Mouse (Mus musculus): ENCODE measurements at regions not wholly inside any gene's neighbourhood (a gene's known extent, or its start where the extent isn't known, plus 50 kb on each side); places are given as distances from the start of the nearest gene placed in this dataset.

- DNase-seq: no peak
Measured at GRCm38 (mm10) chr12:33715997-33716396, 212.2 kb upstream of the Ferd3l start.

GRCm38 (mm10) chr12:33717053-33717452 lies 211.2 kb upstream of the Ferd3l start:
- no peak for DNase-seq

DNA sequence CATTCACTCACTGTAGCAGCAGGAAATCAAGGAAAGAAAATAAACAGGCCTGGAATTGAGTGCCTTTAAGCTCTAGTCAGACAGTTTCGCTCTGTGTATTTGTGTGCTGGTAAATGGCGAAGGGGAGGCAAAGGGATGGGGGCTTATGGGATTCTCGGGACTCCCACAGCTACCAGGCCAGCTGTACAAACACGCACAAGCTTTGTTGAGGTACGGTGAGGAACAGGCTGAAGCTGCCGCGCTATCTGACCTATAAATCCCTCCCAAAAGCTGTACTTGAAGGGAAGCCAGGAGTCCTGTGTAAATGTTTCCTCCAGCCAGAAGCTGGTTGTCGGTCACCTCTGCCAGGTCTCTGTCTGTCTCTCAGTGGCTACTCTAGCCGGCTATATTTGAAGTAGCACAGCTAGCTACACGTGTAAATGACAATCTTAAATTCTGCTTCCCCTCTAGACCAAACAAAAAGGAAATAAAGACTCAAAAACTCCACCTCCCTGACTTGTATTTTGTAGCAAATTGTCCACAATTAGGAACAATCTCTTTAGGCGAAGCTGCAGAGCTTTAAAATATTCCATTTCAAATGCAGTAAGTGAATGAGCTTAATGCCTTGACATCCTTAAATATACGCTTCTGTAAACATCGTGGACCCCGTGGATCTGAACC lies 210.5 kb upstream of the Ferd3l start:
- DNase-seq: no peak

DNA sequence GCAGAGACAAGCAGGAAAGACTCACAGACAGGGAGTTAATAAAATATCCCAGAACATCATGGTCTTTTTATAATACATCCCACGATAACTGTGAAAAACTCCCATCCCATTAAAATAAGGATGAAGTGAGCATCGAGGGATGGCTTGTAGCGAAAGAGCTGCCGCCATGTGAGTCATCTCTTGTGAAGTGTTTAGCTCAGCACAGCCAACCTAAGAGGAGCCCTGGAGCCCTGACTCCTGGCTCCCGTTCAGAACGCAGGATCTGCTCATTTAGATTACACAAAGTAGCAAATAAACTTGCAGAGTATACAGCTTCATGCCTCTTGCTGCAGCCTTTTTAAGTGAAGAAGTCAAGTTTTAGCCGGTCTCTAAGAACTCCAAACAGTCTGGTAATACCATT lies 209.2 kb upstream of the Ferd3l start:
- DNase-seq: peak in 1 of 2 experiments; percentile 38

DNA sequence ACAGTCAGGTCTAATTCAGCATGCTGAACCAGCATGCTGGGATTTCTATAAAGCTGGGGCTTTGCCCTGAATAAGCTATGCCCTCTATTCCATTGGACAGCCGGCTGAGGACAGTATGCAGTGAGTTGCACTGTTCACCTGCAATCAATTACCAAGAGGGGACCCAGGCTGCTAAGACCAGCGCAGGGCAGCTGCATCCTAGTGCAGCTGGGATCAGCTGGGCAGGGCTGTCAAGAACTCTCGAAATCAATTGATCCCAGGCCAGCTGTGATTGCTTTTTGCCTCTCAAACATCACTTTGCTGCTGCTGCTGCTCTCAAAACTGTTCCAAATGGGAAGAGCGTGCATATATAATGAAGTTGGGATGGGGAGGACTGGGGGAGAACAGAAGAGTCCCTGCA lies 196.3 kb upstream of the Ferd3l start:
- no peak for DNase-seq

DNA sequence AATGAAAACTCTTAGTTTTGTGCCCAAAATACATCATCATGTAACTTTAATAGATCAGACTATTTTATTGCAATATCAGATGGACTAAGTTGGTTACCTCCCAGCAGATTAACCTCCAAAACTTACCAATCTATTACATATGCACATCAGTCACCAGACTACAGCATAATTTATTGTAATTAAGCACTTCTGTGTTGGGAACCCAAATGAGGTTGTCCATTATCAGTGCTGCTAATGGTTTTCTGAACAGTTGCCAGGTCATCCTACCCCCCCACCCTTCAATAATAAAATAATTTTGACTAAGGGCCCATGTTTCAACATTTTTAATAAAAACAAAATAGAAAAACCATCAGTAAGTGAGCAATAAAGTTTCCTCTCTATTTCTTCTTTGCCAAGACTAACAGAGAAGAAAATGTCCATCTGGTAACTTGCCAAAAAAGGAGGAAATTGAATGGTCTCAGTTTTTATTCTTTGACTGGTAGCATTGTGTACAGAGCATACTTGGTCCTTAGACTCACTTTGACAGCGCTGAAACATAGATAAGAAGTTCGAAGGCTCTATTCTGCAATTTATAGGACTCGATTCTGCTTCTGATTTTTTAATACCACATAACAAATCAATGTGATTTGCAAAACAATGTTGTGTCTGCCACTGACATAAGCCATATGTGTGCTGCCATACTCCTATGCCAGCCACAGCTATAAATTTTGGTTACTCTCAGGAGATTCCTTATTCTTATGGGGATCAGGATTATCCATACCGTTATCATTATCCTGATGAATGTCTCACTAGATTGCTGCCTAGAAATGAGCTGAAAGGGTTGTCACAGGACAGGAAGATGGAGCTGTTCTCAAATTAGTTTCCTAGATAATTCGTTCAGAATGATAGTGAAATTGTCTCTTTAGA lies 152.4 kb upstream of the Ferd3l start:
- no peak for DNase-seq

- no peak for DNase-seq
Measured at GRCm38 (mm10) chr12:33778477-33778876, 149.7 kb upstream of the Ferd3l start.

GRCm38 (mm10) chr12:33779898-33780297 lies 148.3 kb upstream of the Ferd3l start:
- DNase-seq: no peak

- DNase-seq: no peak
Measured at GRCm38 (mm10) chr12:33804206-33804791, 123.9 kb upstream of the Ferd3l start.

DNA sequence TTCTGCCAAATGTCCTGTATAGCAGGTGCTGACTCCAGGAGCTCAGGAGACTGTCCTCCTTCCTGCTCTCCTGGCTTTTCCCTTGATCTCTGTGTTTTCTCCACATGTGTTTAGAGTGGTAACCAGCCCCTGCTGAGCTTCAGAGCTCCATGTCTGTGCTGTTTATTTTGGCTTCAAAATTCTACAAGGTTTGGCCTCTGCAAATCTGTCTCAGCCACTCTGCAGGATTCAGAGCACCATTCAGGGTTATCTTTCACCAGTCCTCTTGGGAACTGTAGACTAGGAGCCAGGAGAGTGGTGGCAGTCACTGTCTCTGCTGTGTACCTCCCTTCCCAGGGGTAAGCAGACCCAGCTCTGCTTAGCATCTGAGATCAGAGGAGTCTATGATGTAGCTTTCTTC lies 102.7 kb upstream of the Ferd3l start:
- DNase-seq: no peak

DNA sequence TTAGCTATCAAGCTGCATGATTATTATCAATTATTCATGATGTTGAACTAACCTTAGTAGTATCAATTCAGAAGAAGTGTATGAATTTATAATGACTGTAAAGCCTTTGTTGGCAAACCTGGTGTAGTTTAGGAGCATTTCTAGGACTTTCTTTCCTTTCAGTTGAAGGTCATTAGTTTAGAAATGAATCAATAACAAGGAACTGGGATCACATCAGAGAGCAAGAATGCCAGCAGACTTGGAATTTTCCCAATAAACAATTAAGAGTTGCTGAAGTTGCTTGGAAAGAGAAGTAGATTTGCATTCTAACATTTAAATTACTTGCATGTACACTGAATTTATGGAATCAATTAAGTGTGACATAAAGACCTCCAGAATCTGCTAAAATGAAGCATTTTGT lies 79.1 kb upstream of the Ferd3l start:
- no peak for DNase-seq

- no peak for DNase-seq
Measured at GRCm38 (mm10) chr12:33851736-33852135, 76.5 kb upstream of the Ferd3l start.

All from lung, postnatal 4 days (tissue).